Mouse (Mus musculus): ENCODE data around the gene Tuft1.

GRCm38 (mm10) chr3:94613258-94613878 is 45.3 kb downstream of the Tuft1 start:
- TF ChIP-seq FLI1 (IDR thresholded peaks at IDR 0.05; ENCODE audit: low read length), result no peak
- no peak for TF ChIP-seq GATA1 (IDR thresholded peaks at IDR 0.05; ENCODE audit: borderline replicate concordance, low read length)
